Mouse (Mus musculus): Measurements from ENCODE around the gene Vsig10l. TPM values are rescaled to one million over a fixed set of nuclear protein-coding genes. Genes with fewer than 3 reads are reported as not detected.

Vsig10l gene
- polyA plus RNA-seq, 1 experiment = 2.2 TPM

GRCm38 (mm10) chr7:43452609-43453008, 10.3 kb upstream of the Vsig10l start:
- no peak for DNase-seq (ENCODE audit: low read depth, low spot score)
- 47% methylated on average over 4 of the region's 4 CpGs for whole genome bisulfite sequencing

GRCm38 (mm10) chr7:43453599-43454355, 9.2 kb upstream of the Vsig10l start:
- DNase-seq (ENCODE audit: low read depth, low spot score) = peak; percentile 62
- whole genome bisulfite sequencing = 34% methylated on average over 14 of the region's 14 CpGs

GRCm38 (mm10) chr7:43454371-43454770, 8.6 kb upstream of the Vsig10l start:
- no peak for DNase-seq (ENCODE audit: low read depth, low spot score)
- WGBS = 57% methylated on average over 6 of the region's 6 CpGs

- no peak for DNase-seq (ENCODE audit: low read depth, low spot score)
- WGBS = 81% methylated on average over 7 of the region's 7 CpGs
These were observed 1.0 kb downstream of the Vsig10l start for GRCm38 (mm10) chr7:43463976-43464375.

GRCm38 (mm10) chr7:43464864-43465343, 2.0 kb downstream of the Vsig10l start:
- no peak for DNase-seq (ENCODE audit: low read depth, low spot score)
- 8% methylated on average over 35 of the region's 35 CpGs for WGBS

- DNase-seq (ENCODE audit: low read depth, low spot score) = peak; percentile 71
- WGBS = under 1% methylated on average over 33 of the region's 33 CpGs
These were observed 2.6 kb downstream of the Vsig10l start for GRCm38 (mm10) chr7:43465344-43466098.

GRCm38 (mm10) chr7:43466099-43466694, 3.2 kb downstream of the Vsig10l start:
- peak; percentile 45 for DNase-seq (ENCODE audit: low read depth, low spot score)
- WGBS = under 1% methylated on average over 33 of the region's 33 CpGs

GRCm38 (mm10) chr7:43470373-43470772, 7.4 kb downstream of the Vsig10l start:
- DNase-seq (ENCODE audit: low read depth, low spot score) = no peak
- WGBS = 54% methylated on average over 8 of the region's 8 CpGs

GRCm38 (mm10) chr7:43475706-43476105, 12.8 kb downstream of the Vsig10l start:
- 8% methylated on average over 23 of the region's 23 CpGs for WGBS
- DNase-seq (ENCODE audit: low read depth, low spot score) = no peak

GRCm38 (mm10) chr7:43476376-43476775, 13.4 kb downstream of the Vsig10l start:
- WGBS = 7% methylated on average over 13 of the region's 13 CpGs
- DNase-seq (ENCODE audit: low read depth, low spot score) = no peak

GRCm38 (mm10) chr7:43481191-43481590, 18.2 kb downstream of the Vsig10l start:
- 62% methylated on average over 3 of the region's 3 CpGs for whole genome bisulfite sequencing
- no peak for DNase-seq (ENCODE audit: low read depth, low spot score)

GRCm38 (mm10) chr7:43482090-43482716, 19.3 kb downstream of the Vsig10l start:
- 65% methylated on average over 8 of the region's 8 CpGs for WGBS
- DNase-seq (ENCODE audit: low read depth, low spot score) = no peak

- 10% methylated on average over 10 of the region's 10 CpGs for WGBS
- DNase-seq (ENCODE audit: low read depth, low spot score) = no peak
These were observed 20.3 kb downstream of the Vsig10l start for GRCm38 (mm10) chr7:43483236-43483635.

GRCm38 (mm10) chr7:43488646-43489045, 25.7 kb downstream of the Vsig10l start:
- 27% methylated on average over 5 of the region's 5 CpGs for WGBS
- no peak for DNase-seq (ENCODE audit: low read depth, low spot score)

- DNase-seq (ENCODE audit: low read depth, low spot score) = no peak
- WGBS = 10% methylated on average over 13 of the region's 41 CpGs
These were observed 26.7 kb downstream of the Vsig10l start, which contains the start of gene Iglon5 for GRCm38 (mm10) chr7:43489631-43490125. Gene Iglon5 (minus strand): TSS chr7:43490075.

GRCm38 (mm10) chr7:43490182-43490584, 27.2 kb downstream of the Vsig10l start:
- 8% methylated on average over 2 of the region's 13 CpGs for WGBS
- DNase-seq (ENCODE audit: low read depth, low spot score) = no peak

GRCm38 (mm10) chr7:43490861-43491260, 27.9 kb downstream of the Vsig10l start:
- WGBS = 60% methylated on average over 9 of the region's 9 CpGs

GRCm38 (mm10) chr7:43495343-43496021, 32.5 kb downstream of the Vsig10l start:
- no peak for DNase-seq (ENCODE audit: low read depth, low spot score)
- 16% methylated on average over 21 of the region's 21 CpGs for WGBS

More at GRCm38 (mm10) chr7:43490861-43491260, 27.9 kb downstream of the Vsig10l start:
- DNase-seq (ENCODE audit: low read depth, low spot score) = no peak
